Mouse (Mus musculus): Measurements from ENCODE around the gene Tpra1. TPM values are rescaled to one million over a fixed set of nuclear protein-coding genes. Genes with fewer than 3 reads are reported as not detected.

The Tpra1 gene
- 32.2 and 33.9 TPM in 2 replicates for polyA plus RNA-seq (2015; fragmentation: Nextera tagmentation; extraction: Ambion mirVana)

GRCm38 (mm10) chr6:88901947-88902820, at the start of gene Tpra1:
Gene Tpra1 (plus strand): TSS chr6:88902251.
- peak within 1 kb of the TSS; percentile 75 for H3K4me3 ChIP-seq (ENCODE audit: low read depth, low read length)
- under 1% methylated on average over 60 of the region's 66 CpGs for WGBS (ENCODE audit: insufficient replicate concordance)
- ATAC-seq (peak; percentile 87), DNase-seq (peak; percentile 95)
- H3K27me3 ChIP-seq (ENCODE audit: insufficient read depth, low read length) = no peaks in the 10 kb centered on the region
- no peaks in the 10 kb centered on the region; the same call in 1 of the 2 replicates for H3K36me3 ChIP-seq (replicated peaks; ENCODE audit: insufficient read depth, low read length)
- H3K4me2 ChIP-seq (ENCODE audit: low read depth, low read length) = peak within 1 kb of the TSS; percentile 97
- peaks cover 58% of the 10 kb centered on the region for H3K4me1 ChIP-seq (ENCODE audit: insufficient read depth)
- TF ChIP-seq EP300 (IDR thresholded peaks at IDR 0.05; ENCODE audit: low read depth) (no peak), CTCF (IDR thresholded peaks at IDR 0.05; ENCODE audit: low read depth) (0 out of 2 replicates have a peak, but pooled peaks have one; percentile 17)
- no peaks in the 10 kb centered on the region for H3K9me3 ChIP-seq (ENCODE audit: low read length)
- H3K9ac ChIP-seq (replicated peaks) = peak within 1 kb of the TSS; percentile 85
- H3K27ac ChIP-seq (ENCODE audit: low read depth) = peak within 1 kb of the TSS; percentile 92

- no peak overlapping the region for H3K9ac ChIP-seq (replicated peaks)
- no peak overlapping the region for H3K4me2 ChIP-seq (ENCODE audit: low read depth, low read length)
- 70% methylated on average over 5 of the region's 5 CpGs for WGBS (ENCODE audit: insufficient replicate concordance)
- 0 out of 2 replicates have a peak, but pooled peaks cover 2% of the 10 kb centered on the region for H3K27me3 ChIP-seq (ENCODE audit: insufficient read depth, low read length)
- DNase-seq (no peak), ATAC-seq (no peak)
- H3K36me3 ChIP-seq (replicated peaks; ENCODE audit: insufficient read depth, low read length) = no peaks in the 10 kb centered on the region
- TF ChIP-seq CTCF (IDR thresholded peaks at IDR 0.05; ENCODE audit: low read depth) = no peak
- TF ChIP-seq EP300 (IDR thresholded peaks at IDR 0.05; ENCODE audit: low read depth) = no peak
- no peak overlapping the region for H3K4me3 ChIP-seq (ENCODE audit: low read depth, low read length)
- no peak overlapping the region for H3K27ac ChIP-seq (ENCODE audit: low read depth)
- peaks cover 5% of the 10 kb centered on the region; the same call in 1 of the 2 replicates for H3K4me1 ChIP-seq (ENCODE audit: insufficient read depth)
- no peaks in the 10 kb centered on the region for H3K9me3 ChIP-seq (ENCODE audit: low read length)
Measured at GRCm38 (mm10) chr6:88854509-88854908, 47.5 kb upstream of the Tpra1 start.

- Histone ChIP-seq H3K4me3 (ENCODE audit: low read depth, low read length) (no peak overlapping the region), H3K4me1 (ENCODE audit: insufficient read depth) (peaks cover 5% of the 10 kb centered on the region; the same call in 1 of the 2 replicates), H3K4me2 (ENCODE audit: low read depth, low read length) (no peak overlapping the region), H3K36me3 (replicated peaks; ENCODE audit: insufficient read depth, low read length) (no peaks in the 10 kb centered on the region), H3K9ac (replicated peaks) (no peak overlapping the region), H3K27ac (ENCODE audit: low read depth) (no peak overlapping the region), H3K27me3 (ENCODE audit: insufficient read depth, low read length) (0 out of 2 replicates have a peak, but pooled peaks cover 2% of the 10 kb centered on the region), H3K9me3 (ENCODE audit: low read length) (no peaks in the 10 kb centered on the region)
- ATAC-seq = peak; percentile 63
- no peak for TF ChIP-seq EP300 (IDR thresholded peaks at IDR 0.05; ENCODE audit: low read depth)
- TF ChIP-seq CTCF (IDR thresholded peaks at IDR 0.05; ENCODE audit: low read depth) = peak; percentile 90
- peak; percentile 73 for DNase-seq
- 16% methylated on average over 5 of the region's 5 CpGs for WGBS (ENCODE audit: insufficient replicate concordance)
Measured at GRCm38 (mm10) chr6:88855636-88856035, 46.4 kb upstream of the Tpra1 start.

- TF ChIP-seq EP300 (IDR thresholded peaks at IDR 0.05; ENCODE audit: low read depth) (no peak), CTCF (IDR thresholded peaks at IDR 0.05; ENCODE audit: low read depth) (peak; percentile 41)
- Histone ChIP-seq H3K4me2 (ENCODE audit: low read depth, low read length) (no peak overlapping the region), H3K4me1 (ENCODE audit: insufficient read depth) (peaks cover 5% of the 10 kb centered on the region; the same call in 1 of the 2 replicates), H3K36me3 (replicated peaks; ENCODE audit: insufficient read depth, low read length) (no peaks in the 10 kb centered on the region), H3K9me3 (ENCODE audit: low read length) (no peaks in the 10 kb centered on the region), H3K27ac (ENCODE audit: low read depth) (no peak overlapping the region), H3K27me3 (ENCODE audit: insufficient read depth, low read length) (0 out of 2 replicates have a peak, but pooled peaks cover 2% of the 10 kb centered on the region), H3K4me3 (ENCODE audit: low read depth, low read length) (no peak overlapping the region), H3K9ac (replicated peaks) (peak overlapping the region; percentile 16; the same call in 1 of the 2 replicates)
- peak; percentile 29; the same call in 1 of the 2 replicates for ATAC-seq
- DNase-seq = no peak
- WGBS (ENCODE audit: insufficient replicate concordance) = 24% methylated on average over 9 of the region's 9 CpGs
Measured at GRCm38 (mm10) chr6:88857249-88857648, 44.8 kb upstream of the Tpra1 start.

- Histone ChIP-seq H3K4me3 (ENCODE audit: low read depth, low read length) (no peak overlapping the region), H3K36me3 (replicated peaks; ENCODE audit: insufficient read depth, low read length) (no peaks in the 10 kb centered on the region), H3K27me3 (ENCODE audit: insufficient read depth, low read length) (0 out of 2 replicates have a peak, but pooled peaks cover 2% of the 10 kb centered on the region), H3K9ac (replicated peaks) (no peak overlapping the region), H3K4me2 (ENCODE audit: low read depth, low read length) (no peak overlapping the region), H3K9me3 (ENCODE audit: low read length) (no peaks in the 10 kb centered on the region), H3K27ac (ENCODE audit: low read depth) (no peak overlapping the region), H3K4me1 (ENCODE audit: insufficient read depth) (peaks cover 5% of the 10 kb centered on the region; the same call in 1 of the 2 replicates)
- TF ChIP-seq CTCF (IDR thresholded peaks at IDR 0.05; ENCODE audit: low read depth) (no peak), EP300 (IDR thresholded peaks at IDR 0.05; ENCODE audit: low read depth) (no peak)
- 74% methylated on average over 6 of the region's 6 CpGs for WGBS (ENCODE audit: insufficient replicate concordance)
- DNase-seq = no peak
- no peak for ATAC-seq
Measured at GRCm38 (mm10) chr6:88857830-88858229, 44.2 kb upstream of the Tpra1 start.

- Histone ChIP-seq H3K9ac (replicated peaks) (no peak overlapping the region), H3K27me3 (ENCODE audit: insufficient read depth, low read length) (0 out of 2 replicates have a peak, but pooled peaks cover 2% of the 10 kb centered on the region), H3K9me3 (ENCODE audit: low read length) (no peaks in the 10 kb centered on the region), H3K36me3 (replicated peaks; ENCODE audit: insufficient read depth, low read length) (no peaks in the 10 kb centered on the region), H3K4me2 (ENCODE audit: low read depth, low read length) (no peak overlapping the region), H3K27ac (ENCODE audit: low read depth) (no peak overlapping the region), H3K4me1 (ENCODE audit: insufficient read depth) (peaks cover 5% of the 10 kb centered on the region; the same call in 1 of the 2 replicates), H3K4me3 (ENCODE audit: low read depth, low read length) (no peak overlapping the region)
- DNase-seq (no peak), ATAC-seq (no peak)
- 76% methylated on average over 7 of the region's 7 CpGs for WGBS (ENCODE audit: insufficient replicate concordance)
- TF ChIP-seq EP300 (IDR thresholded peaks at IDR 0.05; ENCODE audit: low read depth) (no peak), CTCF (IDR thresholded peaks at IDR 0.05; ENCODE audit: low read depth) (no peak)
Measured at GRCm38 (mm10) chr6:88858341-88858740, 43.7 kb upstream of the Tpra1 start.
